Mouse (Mus musculus) embryonic fibroblast, embryonic 13.5 days (primary cell): Measurements from ENCODE around the gene Arhgef7.

ENCODE experiments used
- CTCF ChIP-seq: IDR thresholded peaks from 2 replicates; pipeline ENCODE4 v1.5.1; 2011; ENCODE audit warnings: mild to moderate bottlenecking, control low read depth, low read length, moderate library complexity, borderline replicate concordance; ENCODE audit not compliant: insufficient read depth
- POLR2A ChIP-seq: IDR thresholded peaks from 2 replicates; pipeline ENCODE4 v1.6.1; 2011; ENCODE audit warnings: low read depth, mild to moderate bottlenecking, control low read depth, low read length, moderate library complexity

DNA sequence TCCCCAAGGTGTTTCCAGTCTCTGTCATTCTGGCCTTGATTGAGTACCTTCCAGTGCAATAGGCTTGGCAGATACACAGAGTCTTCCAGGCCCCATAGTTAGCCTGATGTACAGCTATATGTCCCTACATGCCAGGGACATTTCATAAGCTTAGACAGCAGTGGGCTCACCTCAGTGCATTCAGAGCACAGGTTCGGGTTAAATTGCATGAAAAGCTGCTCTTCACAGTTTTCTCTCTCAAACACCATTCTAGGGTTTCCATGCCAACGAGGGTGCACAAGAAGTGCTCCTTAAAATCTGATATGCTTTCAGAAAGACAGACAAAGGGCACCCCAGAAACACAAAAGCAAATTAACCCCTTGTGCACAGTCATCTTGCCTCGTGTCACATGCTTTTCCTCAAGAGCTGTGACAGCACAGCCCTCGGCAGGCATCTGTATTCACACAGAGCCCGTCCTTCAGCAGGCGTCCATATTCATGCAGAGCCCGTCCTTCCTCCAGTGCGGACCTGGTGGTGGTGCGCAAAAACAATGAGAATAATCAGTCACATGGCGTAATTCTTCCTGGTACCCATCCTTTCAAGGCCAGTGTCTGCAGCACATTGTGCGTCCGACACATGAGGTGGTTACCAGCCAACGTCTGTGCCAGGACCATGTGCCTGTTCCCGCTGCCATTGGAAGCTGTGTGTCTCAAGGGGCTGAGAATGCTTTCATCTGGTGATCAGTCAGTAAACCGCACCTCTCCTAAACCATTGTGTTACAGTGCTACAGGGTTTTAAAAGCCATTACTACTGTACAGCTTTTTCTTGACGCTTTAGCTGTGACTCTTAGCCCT lies 102.9 kb downstream of the Arhgef7 start:
- no peak for TF ChIP-seq CTCF
- TF ChIP-seq POLR2A, result no peak
